Mouse (Mus musculus) intestine, postnatal 0 days (tissue): ENCODE results near the gene Gar1. TPM values are rescaled to one million over a fixed set of nuclear protein-coding genes. Genes with fewer than 3 reads are reported as not detected.

ENCODE experiments used
- ATAC-seq: fragments of 200-750 bp; cut with Nextera tagmentation; 2 replicates; pipeline ENCODE4 v1.8.0; 2017; ENCODE audit warnings: mild to moderate bottlenecking, moderate TSS enrichment, moderate library complexity
- H3K27ac ChIP-seq: fragments of 300-500 bp; sonication (generic); 2 replicates; pipeline ENCODE4 v1.5.1; 2014; ENCODE audit warnings: mild to moderate bottlenecking, low read depth, low read length, moderate library complexity
- H3K27me3 ChIP-seq: fragments of 300-500 bp; sonication (generic); replicated peaks from 2 replicates; pipeline ENCODE4 v1.6.1; 2014; ENCODE audit warnings: low read length, mixed read lengths; ENCODE audit not compliant: control insufficient read depth, insufficient read depth
- H3K36me3 ChIP-seq: fragments of 300-500 bp; sonication (generic); 2 replicates; pipeline ENCODE4 v1.6.1; 2014; ENCODE audit warnings: mild to moderate bottlenecking, moderate library complexity; ENCODE audit not compliant: control insufficient read depth, insufficient read depth
- H3K4me1 ChIP-seq: fragments of 300-500 bp; sonication (generic); replicated peaks from 2 replicates; pipeline ENCODE4 v1.6.1; 2014; ENCODE audit warnings: antibody characterized with exemption, low read length, mixed read lengths; ENCODE audit not compliant: control insufficient read depth, insufficient read depth
- H3K4me2 ChIP-seq: fragments of 300-500 bp; sonication (generic); replicated peaks from 2 replicates; pipeline ENCODE4 v1.6.1; 2014; ENCODE audit warnings: low read depth, mild to moderate bottlenecking, moderate library complexity
- H3K4me3 ChIP-seq: fragments of 300-500 bp; sonication (generic); 2 replicates; pipeline ENCODE4 v1.5.1; 2014; ENCODE audit warnings: low read depth, low read length
- H3K9ac ChIP-seq: fragments of 300-500 bp; sonication (generic); 2 replicates; pipeline ENCODE4 v1.6.1; 2014; ENCODE audit warnings: mild to moderate bottlenecking, low read depth, low read length
- H3K9me3 ChIP-seq: fragments of 300-500 bp; sonication (generic); 2 replicates; pipeline ENCODE4 v1.6.1; 2016; ENCODE audit warnings: mixed run types; ENCODE audit not compliant: control insufficient read depth
- CTCF ChIP-seq: sonication (generic); IDR thresholded peaks from 2 replicates; pipeline ENCODE4 v1.5.1; 2016; ENCODE audit warnings: low read depth, mild to moderate bottlenecking, control low read depth, antibody characterized with exemption, moderate library complexity
- WGBS: fragments of 180-500 bp; shearing (Covaris S2); extraction: QIAGEN DNeasy Blood & Tissue Kit; methylation state at CpG from one replicate; pipeline ENCODE4 v1.1.7; 2014; 5-methylcytosine and 5-hydroxymethylcytosine counted together
- polyA plus RNA-seq: library from polyadenylated mRNA; unstranded; fragments of >200 nt; fragmentation: Nextera tagmentation; extraction: Ambion mirVana; gene quantifications from 2 replicates; pipeline ENCODE4 v1.2.1, GENCODE M21; 2015

Gar1 gene
- polyA plus RNA-seq, 1 experiment from 2014 or later, result 31.1 TPM

- H3K4me1 ChIP-seq, result no peaks in the 10 kb centered on the region
- peak; percentile 75 for TF ChIP-seq CTCF
- H3K4me3 ChIP-seq, result no peak overlapping the region
- H3K9ac ChIP-seq, result no peak overlapping the region
- 50% methylated on average over 5 of the region's 5 CpGs for WGBS
- no peak overlapping the region for H3K27ac ChIP-seq
- H3K36me3 ChIP-seq, result peaks cover 20% of the 10 kb centered on the region
- H3K9me3 ChIP-seq, result no peaks in the 10 kb centered on the region
- ATAC-seq, result peak; percentile 41; the same call in 1 of the 2 replicates
- H3K4me2 ChIP-seq, result no peak overlapping the region
- no peaks in the 10 kb centered on the region for H3K27me3 ChIP-seq
Measured at GRCm38 (mm10) chr3:129823293-129823692, 7.9 kb downstream of the Gar1 start.

GRCm38 (mm10) chr3:129822206-129822775, 8.9 kb downstream of the Gar1 start, which contains the start of gene Rrh:
Gene Rrh (minus strand): TSS chr3:129822587.
- ATAC-seq, result no peak
- H3K4me1 ChIP-seq, result no peaks in the 10 kb centered on the region
- H3K4me2 ChIP-seq, result no peak within 1 kb of the TSS
- no peaks in the 10 kb centered on the region for H3K9me3 ChIP-seq
- H3K9ac ChIP-seq, result no peak within 1 kb of the TSS
- H3K4me3 ChIP-seq, result no peak within 1 kb of the TSS
- no peaks in the 10 kb centered on the region for H3K27me3 ChIP-seq
- H3K36me3 ChIP-seq, result peaks cover 20% of the 10 kb centered on the region
- TF ChIP-seq CTCF, result no peak
- no peak within 1 kb of the TSS for H3K27ac ChIP-seq
- WGBS, result 92% methylated on average over 11 of the region's 11 CpGs

GRCm38 (mm10) chr3:129821736-129822135, 9.5 kb downstream of the Gar1 start:
- H3K36me3 ChIP-seq, result peaks cover 20% of the 10 kb centered on the region
- TF ChIP-seq CTCF, result no peak
- ATAC-seq, result no peak
- H3K4me2 ChIP-seq, result no peak overlapping the region
- H3K27ac ChIP-seq, result no peak overlapping the region
- no peaks in the 10 kb centered on the region for H3K9me3 ChIP-seq
- no peaks in the 10 kb centered on the region for H3K4me1 ChIP-seq
- H3K4me3 ChIP-seq, result no peak overlapping the region
- WGBS, result 73% methylated on average over 8 of the region's 8 CpGs
- no peak overlapping the region for H3K9ac ChIP-seq
- no peaks in the 10 kb centered on the region for H3K27me3 ChIP-seq

- H3K4me1 ChIP-seq, result no peaks in the 10 kb centered on the region
- TF ChIP-seq CTCF, result no peak
- ATAC-seq, result no peak
- peaks cover 15% of the 10 kb centered on the region for H3K36me3 ChIP-seq
- H3K4me3 ChIP-seq, result no peak overlapping the region
- H3K4me2 ChIP-seq, result no peak overlapping the region
- no peak overlapping the region for H3K27ac ChIP-seq
- H3K9ac ChIP-seq, result no peak overlapping the region
- no peaks in the 10 kb centered on the region for H3K9me3 ChIP-seq
- WGBS, result 56% methylated on average over 9 of the region's 9 CpGs
- H3K27me3 ChIP-seq, result no peaks in the 10 kb centered on the region
Measured at GRCm38 (mm10) chr3:129820847-129821246, 10.3 kb downstream of the Gar1 start.

- Histone ChIP-seq H3K27ac (no peak within 1 kb of the TSS), H3K9me3 (no peaks in the 10 kb centered on the region), H3K36me3 (no peaks in the 10 kb centered on the region), H3K4me1 (no peaks in the 10 kb centered on the region), H3K4me3 (peak within 1 kb of the TSS; percentile 23), H3K27me3 (no peaks in the 10 kb centered on the region), H3K4me2 (peak within 1 kb of the TSS; percentile 58), H3K9ac (no peak within 1 kb of the TSS)
- 0 out of 2 replicates have a peak, but pooled peaks have one; percentile 45 for ATAC-seq
- TF ChIP-seq CTCF, result no peak
- 54% methylated on average over 10 of the region's 10 CpGs for WGBS
Measured at GRCm38 (mm10) chr3:129803765-129804164, 27.4 kb downstream of the Gar1 start, which contains the start of gene Lrit3. Gene Lrit3 (minus strand): TSS chr3:129804030.

- Histone ChIP-seq H3K27ac (no peak overlapping the region), H3K36me3 (no peaks in the 10 kb centered on the region), H3K9me3 (no peaks in the 10 kb centered on the region), H3K4me1 (no peaks in the 10 kb centered on the region), H3K4me3 (no peak overlapping the region), H3K4me2 (no peak overlapping the region), H3K9ac (no peak overlapping the region), H3K27me3 (no peaks in the 10 kb centered on the region)
- no peak for TF ChIP-seq CTCF
- ATAC-seq, result no peak
- WGBS, result 55% methylated on average over 2 of the region's 2 CpGs
Measured at GRCm38 (mm10) chr3:129799011-129799410, 32.2 kb downstream of the Gar1 start.

GRCm38 (mm10) chr3:129798551-129798950, 32.6 kb downstream of the Gar1 start:
- Histone ChIP-seq H3K4me2 (no peak overlapping the region), H3K9ac (no peak overlapping the region), H3K4me3 (no peak overlapping the region), H3K36me3 (no peaks in the 10 kb centered on the region), H3K27ac (no peak overlapping the region), H3K4me1 (no peaks in the 10 kb centered on the region), H3K9me3 (no peaks in the 10 kb centered on the region), H3K27me3 (no peaks in the 10 kb centered on the region)
- WGBS, result 84% methylated on average over 11 of the region's 11 CpGs
- no peak for TF ChIP-seq CTCF
- no peak for ATAC-seq
